Comparison of ENCODE assay signal across 19 mouse cellular contexts in genomic region chr17:81035354-81035753, GRCm38 (mm10). TPM values are rescaled to one million over a fixed set of nuclear protein-coding genes. Genes with fewer than 3 reads are reported as not detected.
DNase-seq lines count a peak whose midpoint lies in the region; ATAC-seq and TF ChIP-seq lines count a peak whose summit lies in the region.
"Had no signal": no experiment of that assay in that cellular context is flagged by ENCODE, and none has a peak within 500 bp of the region (broad histone marks: within the 10 kb centered on the region; RNA-seq: fewer than 3 reads in every experiment).

No protein-coding gene starts in this region.

- H3K9ac ChIP-seq in forebrain, embryonic 14.5 days (ENCODE audit: low read length) = no peak overlapping the region
- no peak overlapping the region for H3K9ac ChIP-seq in forebrain, embryonic 11.5 days (ENCODE audit: low read length)
- no peak overlapping the region for H3K9ac ChIP-seq in forebrain, embryonic 16.5 days (replicated peaks; ENCODE audit: low read depth, low read length)
- H3K9ac ChIP-seq: embryonic facial prominence, embryonic 13.5 days; embryonic facial prominence, embryonic 15.5 days had no signal

- H3K27me3 ChIP-seq in forebrain, embryonic 14.5 days (replicated peaks; ENCODE audit: control insufficient read depth, insufficient read depth, low read length) = no peaks in the 10 kb centered on the region
- no peaks in the 10 kb centered on the region for H3K27me3 ChIP-seq in forebrain, embryonic 11.5 days (ENCODE audit: control insufficient read depth, insufficient read depth, low read length)
- H3K27me3 ChIP-seq in forebrain, embryonic 16.5 days (replicated peaks; ENCODE audit: control insufficient read depth, insufficient read depth, low read length) = no peaks in the 10 kb centered on the region
- H3K27me3 ChIP-seq: embryonic facial prominence, embryonic 13.5 days; embryonic facial prominence, embryonic 15.5 days had no signal

- peaks cover 28% of the 10 kb centered on the region for H3K36me3 ChIP-seq in forebrain, embryonic 14.5 days (ENCODE audit: control insufficient read depth, insufficient read depth, low read length)
- H3K36me3 ChIP-seq in forebrain, embryonic 11.5 days (ENCODE audit: control insufficient read depth, insufficient read depth, low read length) = no peaks in the 10 kb centered on the region
- H3K36me3 ChIP-seq in forebrain, embryonic 16.5 days (ENCODE audit: control insufficient read depth, insufficient read depth) = no peaks in the 10 kb centered on the region; the same call in 1 of the 2 replicates

- peak; percentile 70 for DNase-seq in forebrain, embryonic 14.5 days (ENCODE audit: low spot score)
- DNase-seq in forebrain, embryonic 11.5 days (ENCODE audit: low spot score) = no peak
- peak; percentile 81 for DNase-seq in brain, embryonic 14.5 days (ENCODE audit: low read depth)
- no peak for DNase-seq in adipocyte (ENCODE audit: low spot score)
- DNase-seq: adrenal gland, adult 8-10 months; adrenal gland, postnatal 14 days; adrenal gland, postnatal 36 days; cerebellum, adult 11 months; cerebellum, adult 18-20 months; cerebellum, adult 8-10 months; cerebellum, adult 9-11 months; cerebellum, postnatal 14 days; cerebellum, postnatal 36 days; embryo, embryonic 11 days had no signal

- H3K9me3 ChIP-seq in forebrain, embryonic 14.5 days (replicated peaks; ENCODE audit: control insufficient read depth, low read length) = no peaks in the 10 kb centered on the region
- no peaks in the 10 kb centered on the region for H3K9me3 ChIP-seq in forebrain, embryonic 11.5 days (ENCODE audit: control insufficient read depth, low read length)
- no peaks in the 10 kb centered on the region for H3K9me3 ChIP-seq in forebrain, embryonic 16.5 days (ENCODE audit: control insufficient read depth, low read length)
- H3K9me3 ChIP-seq: embryonic facial prominence, embryonic 13.5 days; embryonic facial prominence, embryonic 15.5 days had no signal

- no peaks in the 10 kb centered on the region for H3K4me1 ChIP-seq in forebrain, embryonic 14.5 days (ENCODE audit: control insufficient read depth, insufficient read depth, low read length)
- no peaks in the 10 kb centered on the region for H3K4me1 ChIP-seq in forebrain, embryonic 11.5 days (replicated peaks; ENCODE audit: control insufficient read depth, insufficient read depth, low read length)
- no peaks in the 10 kb centered on the region for H3K4me1 ChIP-seq in forebrain, embryonic 16.5 days (replicated peaks; ENCODE audit: control insufficient read depth, insufficient read depth, low read length)
- H3K4me1 ChIP-seq: embryonic facial prominence, embryonic 13.5 days; embryonic facial prominence, embryonic 15.5 days had no signal

- H3K27ac ChIP-seq in forebrain, embryonic 14.5 days (ENCODE audit: low read depth, low read length) = no peak overlapping the region
- no peak overlapping the region for H3K27ac ChIP-seq in forebrain, embryonic 11.5 days (ENCODE audit: low read depth, low read length)
- H3K27ac ChIP-seq in forebrain, embryonic 16.5 days (ENCODE audit: low read length) = peak overlapping the region; percentile 26
- H3K27ac ChIP-seq: embryonic facial prominence, embryonic 13.5 days; embryonic facial prominence, embryonic 15.5 days had no signal

- WGBS in forebrain, embryonic 14.5 days = 63% methylated on average over 5 of the region's 5 CpGs
- WGBS in forebrain, embryonic 11.5 days = 88% methylated on average over 5 of the region's 5 CpGs
- WGBS in forebrain, embryonic 16.5 days = 59% methylated on average over 5 of the region's 5 CpGs

- no peak for TF ChIP-seq POLR2A in brain, embryonic 14.5 days (IDR thresholded peaks at IDR 0.05; ENCODE audit: borderline replicate concordance, extremely low read depth, insufficient read depth, insufficient read length, poor library complexity, severe bottlenecking)

- H3K4me2 ChIP-seq in forebrain, embryonic 14.5 days (ENCODE audit: low read length) = no peak overlapping the region
- H3K4me2 ChIP-seq in forebrain, embryonic 11.5 days (ENCODE audit: low read depth, low read length, severe bottlenecking) = no peak overlapping the region
- no peak overlapping the region for H3K4me2 ChIP-seq in forebrain, embryonic 16.5 days (ENCODE audit: low read length)
- H3K4me2 ChIP-seq: embryonic facial prominence, embryonic 13.5 days; embryonic facial prominence, embryonic 15.5 days had no signal

- no peak overlapping the region for H3K4me3 ChIP-seq in forebrain, embryonic 14.5 days (ENCODE audit: low read depth, low read length)
- no peak overlapping the region for H3K4me3 ChIP-seq in forebrain, embryonic 11.5 days (ENCODE audit: low read depth, low read length)
- H3K4me3 ChIP-seq in forebrain, embryonic 16.5 days (replicated peaks; ENCODE audit: low read length) = no peak overlapping the region
- H3K4me3 ChIP-seq: embryonic facial prominence, embryonic 13.5 days; embryonic facial prominence, embryonic 15.5 days; erythroblast, embryonic 14.5 days had no signal

- ATAC-seq in forebrain, embryonic 14.5 days = peak; percentile 74
- ATAC-seq in forebrain, embryonic 11.5 days (replicated peaks; ENCODE audit: low FRiP score) = no peak
- peak; percentile 77 for ATAC-seq in forebrain, embryonic 16.5 days
- ATAC-seq in inflammation-experienced regulatory T-cells, adult 6 months = no peak

- no peak for TF ChIP-seq CTCF in brain, embryonic 14.5 days (IDR thresholded peaks at IDR 0.05; ENCODE audit: borderline replicate concordance, extremely low read depth, insufficient read depth, insufficient read length)

RNA-seq across cellular contexts. Expression of gene Thumpd2, which starts 29.5 kb away (rescaled TPM):
- polyA plus RNA-seq in forebrain, embryonic 14.5 days (2014; fragmentation: Nextera tagmentation; extraction: Ambion mirVana) = 10.1 and 10.3 TPM in 2 replicates
- polyA plus RNA-seq in forebrain, embryonic 11.5 days (2014; fragmentation: Nextera tagmentation; extraction: Ambion mirVana) = 15.4 and 17.5 TPM in 2 replicates
- 3.6 and 4.1 TPM in 2 replicates for polyA plus RNA-seq in brain, embryonic 14.5 days (2012; rRNA removed)
- 9.0 and 10.0 TPM in 2 replicates for polyA plus RNA-seq in forebrain, embryonic 16.5 days (2015; fragmentation: Nextera tagmentation; extraction: Ambion mirVana)
- 10 to 100 TPM in 2 of 3 experiments, 1 to 10 TPM in 1; 8.4 to 14.2 (median 12.5) TPM for polyA plus RNA-seq in inflammation-experienced regulatory T-cells, adult 6 months (2017; shearing (Covaris generic))
- polyA plus RNA-seq: erythroblast, embryonic 14.5 days had no signal

Comparison
In these comparisons a context has a peak if more than half of its experiments do, and no peak if none do; other contexts are left out.
1. ATAC-seq: peak in forebrain, embryonic 14.5 days (single experiment) and forebrain, embryonic 16.5 days (single experiment); none in forebrain, embryonic 11.5 days (single experiment) and inflammation-experienced regulatory T-cells, adult 6 months (single experiment).
2. DNase-seq: peak in forebrain, embryonic 14.5 days (single experiment) and brain, embryonic 14.5 days (single experiment); none in forebrain, embryonic 11.5 days (single experiment) and adipocyte (single experiment).